Mouse (Mus musculus) cerebellum, adult 9-10 months (tissue): Measurements from ENCODE around the gene Gm21866.
"Not testable (repeated sequence)": the region's sequence is repeated elsewhere in the genome, so short reads cannot be mapped to it uniquely, and the experiment has no call there.

Experiments used
- DNase-seq: peaks from one replicate; pipeline ENCODE4 v3.0.0; 2022

Gm21866 gene

GRCm38 (mm10) chrY:13465479-13465878 lies at the start of gene Gm21866:
Gene Gm21866, minus strand, starts transcription at chrY:13465579.
- not testable (repeated sequence) for DNase-seq

GRCm38 (mm10) chrY:13493726-13494125 lies 28.3 kb upstream of the Gm21866 start, which contains the start of gene Gm20773:
Gene Gm20773, plus strand, starts transcription at chrY:13494026.
- not testable (repeated sequence) for DNase-seq
